Mouse (Mus musculus) left cerebral cortex, adult 11 months (tissue): Measurements from ENCODE around the gene Tpbpb.
A peak's percentile ranks its signal among the peaks of the same experiment; 100 is the strongest.
"Not testable (repeated sequence)": the region's sequence is repeated elsewhere in the genome, so short reads cannot be mapped to it uniquely, and the experiment has no call there.

Experiments
- DNase-seq: peaks from one replicate; pipeline ENCODE4 v3.0.0; 2022; ENCODE audit warnings: low spot score

The Tpbpb gene

DNA sequence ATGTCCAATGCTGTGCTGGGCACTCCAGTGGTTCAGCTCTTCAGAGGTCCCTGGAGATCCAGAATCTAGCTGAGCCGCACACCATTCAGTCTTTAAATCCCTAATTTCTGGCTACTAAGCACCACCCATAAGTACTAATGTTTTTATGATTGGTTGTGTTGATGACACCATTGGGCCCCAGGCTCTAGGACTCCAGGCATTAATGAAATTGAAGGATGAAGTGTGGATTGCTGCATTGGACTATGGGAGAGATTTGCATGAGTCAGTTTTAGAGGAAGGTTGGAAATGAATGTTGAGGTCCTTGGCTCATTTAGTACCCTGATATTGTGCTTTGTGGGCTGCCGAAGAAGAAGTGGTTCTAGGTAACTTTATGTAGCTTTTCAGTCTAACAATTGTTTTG, at the start of gene Tpbpb:
Tpbpb (minus strand) TSS at position 101 of the 400 bp plus-strand sequence.
- not testable (repeated sequence) for DNase-seq

DNA sequence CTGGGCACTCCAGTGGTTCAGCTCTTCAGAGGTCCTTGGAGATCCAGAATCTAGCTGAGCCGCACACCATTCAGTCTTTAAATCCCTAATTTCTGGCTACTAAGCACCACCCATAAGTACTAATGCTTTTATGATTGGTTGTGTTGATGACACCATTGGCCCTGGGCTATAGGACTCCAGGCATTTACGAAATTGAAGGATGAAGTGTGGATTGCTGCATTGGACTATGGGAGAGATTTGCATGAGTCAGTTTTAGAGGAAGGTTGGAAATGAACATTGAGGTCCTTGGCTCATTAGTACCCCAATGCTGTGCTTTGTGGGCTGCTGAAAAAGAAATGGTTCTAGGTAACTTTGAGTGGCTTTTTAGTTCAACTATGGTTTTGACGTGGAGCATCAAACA, 37.2 kb upstream of the Tpbpb start, which contains the start of gene Tpbpa:
Tpbpa (minus strand) TSS at position 101 of the 400 bp plus-strand sequence.
- DNase-seq, result not testable (repeated sequence)

DNA sequence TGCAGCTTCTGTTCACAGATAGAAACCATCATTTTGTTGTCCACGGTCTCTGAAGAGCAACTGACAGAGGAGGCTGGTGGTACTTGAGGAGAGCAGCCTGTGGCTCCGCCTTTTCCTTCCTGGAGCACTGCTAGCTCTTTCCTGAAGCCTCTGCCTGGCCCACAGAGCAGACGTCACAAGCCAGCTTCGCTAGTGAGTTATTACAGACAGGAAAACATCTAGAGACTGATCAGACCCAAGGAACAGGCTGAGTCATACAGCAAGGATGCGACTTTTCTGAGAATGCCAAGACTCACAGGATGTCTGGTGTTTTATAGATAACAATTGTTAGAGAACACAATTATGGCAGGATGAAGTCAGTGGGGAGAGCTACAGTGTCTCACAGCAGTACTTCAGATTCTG, 31.8 kb upstream of the Tpbpb start, which contains the start of the genes Gm49391 and Ctla2a:
Gm49391 (minus strand) TSS at position 72 of the 402 bp plus-strand sequence.
Ctla2a (minus strand) TSS at position 126 of the 402 bp plus-strand sequence.
- DNase-seq, result no peak

DNA sequence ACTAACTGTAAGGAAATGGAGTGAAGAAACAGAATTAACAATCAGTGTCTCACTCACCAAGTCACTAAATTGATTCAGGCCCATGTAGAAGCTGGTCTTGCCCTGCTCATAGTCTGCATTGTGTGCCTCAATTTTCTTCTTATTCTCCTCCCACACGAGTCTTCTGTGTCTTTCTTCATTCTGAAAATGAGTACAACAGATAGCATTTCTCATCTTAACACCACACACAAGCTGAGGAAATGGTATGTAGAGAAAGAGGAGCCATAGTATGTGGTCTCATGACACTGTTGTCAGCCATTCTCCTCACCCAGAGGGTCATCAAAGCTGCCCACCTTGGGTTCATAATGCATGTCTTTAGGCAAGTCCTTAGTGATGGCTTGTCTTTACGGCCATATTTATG, 30.8 kb upstream of the Tpbpb start, which contains the start of gene Gm49393:
Gm49393 (minus strand) TSS at position 101 of the 400 bp plus-strand sequence.
- DNase-seq, result not testable (repeated sequence)

DNA sequence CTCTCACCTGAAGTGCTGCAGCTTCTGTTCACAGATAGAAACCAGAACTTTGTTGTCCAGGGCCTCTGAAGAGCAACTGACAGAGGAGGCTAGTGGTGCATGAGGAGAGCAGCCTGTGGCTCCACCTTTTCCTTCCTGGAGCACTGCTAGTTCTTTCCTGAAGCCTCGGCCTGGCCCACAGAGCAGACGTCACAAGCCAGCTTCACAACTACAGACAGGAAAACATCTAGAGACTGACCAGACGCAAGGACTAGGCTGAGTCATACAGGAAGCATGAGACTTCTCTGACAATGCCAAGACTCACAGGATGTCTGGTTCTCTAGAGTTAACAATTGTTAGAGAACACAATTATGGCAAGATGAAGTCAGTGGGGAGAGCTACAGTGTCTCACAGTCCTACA, 7.4 kb downstream of the Tpbpb start, which contains the start of gene Ctla2b:
Ctla2b (minus strand) TSS at position 120 of the 400 bp plus-strand sequence.
- peak; percentile 4 for DNase-seq

DNA sequence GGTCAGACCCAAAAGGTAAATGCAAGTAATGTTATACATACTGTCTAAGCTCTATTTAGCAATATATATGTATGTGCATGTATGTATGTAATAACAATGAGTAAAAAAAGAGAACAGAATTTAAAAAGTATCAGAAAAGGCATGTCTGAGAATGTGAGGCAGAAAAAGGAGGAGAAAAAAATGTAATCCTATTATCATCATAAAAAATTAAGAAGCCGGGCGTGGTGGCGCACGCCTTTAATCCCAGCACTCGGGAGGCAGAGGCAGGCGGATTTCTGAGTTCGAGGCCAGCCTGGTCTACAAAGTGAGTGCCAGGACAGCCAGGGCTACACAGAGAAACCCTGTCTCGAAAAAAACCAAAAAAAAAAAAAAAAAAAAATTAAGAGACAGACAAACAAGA, 7.9 kb downstream of the Tpbpb start, which contains the start of gene Gm49392:
Gm49392 (minus strand) TSS at position 101 of the 400 bp plus-strand sequence.
- not testable (repeated sequence) for DNase-seq

DNA sequence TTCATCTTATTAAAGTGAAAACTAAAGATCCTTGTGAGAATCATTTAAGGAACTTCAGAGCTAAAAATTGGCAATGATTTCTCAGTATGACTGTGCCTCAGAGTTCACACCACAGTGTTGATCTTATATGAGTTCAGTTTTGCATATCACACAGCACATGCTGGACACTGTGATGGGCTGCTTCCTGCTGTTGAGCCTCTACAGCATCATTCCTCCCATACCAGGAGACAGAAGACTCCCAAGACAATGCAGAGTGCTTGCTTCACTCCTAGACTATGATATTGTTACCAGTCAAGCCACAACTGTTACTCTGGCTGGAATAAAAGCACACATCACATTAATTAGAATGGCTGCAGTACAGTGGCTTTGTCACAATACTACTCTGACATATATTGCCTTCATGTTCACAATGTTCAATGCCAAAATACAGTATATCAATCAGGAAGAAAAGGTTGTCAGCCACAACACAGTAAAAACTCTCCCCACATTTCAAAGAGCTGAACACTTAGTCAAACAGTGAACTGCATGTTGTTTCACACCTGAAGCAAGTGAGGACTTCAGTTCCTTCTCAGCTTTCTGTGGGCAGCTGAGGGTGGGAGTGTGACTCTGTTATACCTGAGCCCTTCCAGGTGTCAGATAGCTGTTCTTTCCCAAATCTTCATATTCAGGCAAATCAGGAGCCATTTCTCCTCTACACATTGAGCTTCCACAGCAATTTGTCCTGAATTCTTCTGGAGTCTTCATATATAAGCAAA, 9.1 kb downstream of the Tpbpb start:
- no peak for DNase-seq

DNA sequence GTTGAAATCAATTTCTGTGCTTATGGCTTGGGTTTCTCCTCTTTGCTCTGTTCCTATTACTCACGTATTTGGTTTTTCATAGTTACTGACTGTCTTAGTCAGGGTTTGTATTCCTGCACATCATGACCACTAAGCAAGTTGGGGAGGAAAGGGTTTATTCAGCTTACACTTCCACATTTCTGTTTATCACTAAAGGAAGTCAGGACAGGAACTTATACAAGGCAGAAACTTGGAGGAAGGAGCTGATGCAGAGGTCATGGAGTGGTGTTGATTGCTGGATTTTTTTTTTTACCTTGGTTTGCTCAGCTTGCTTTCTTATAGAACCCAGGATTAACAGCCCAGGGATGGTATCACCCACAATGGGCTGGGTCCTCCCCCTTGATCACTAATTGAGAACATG, 12.4 kb downstream of the Tpbpb start:
- no peak for DNase-seq

DNA sequence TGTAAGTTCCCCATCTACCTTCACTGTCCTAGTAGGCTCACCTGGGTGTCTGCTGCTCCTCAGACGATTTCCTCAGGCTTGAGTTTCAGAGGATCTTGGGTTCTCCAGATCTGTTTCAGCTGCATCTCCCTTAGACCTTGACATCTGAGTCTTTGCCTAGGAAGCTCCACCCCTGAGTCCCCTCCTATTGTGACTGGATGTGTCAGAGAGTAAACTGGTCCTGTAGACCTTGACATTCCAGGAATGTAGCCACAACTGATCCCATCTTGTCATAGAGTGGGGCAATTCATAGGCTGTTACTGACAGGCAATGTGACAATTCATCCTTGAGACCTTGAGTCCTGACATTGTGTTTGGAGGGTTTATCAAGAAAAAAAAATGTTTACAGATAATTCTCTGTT, 40.4 kb downstream of the Tpbpb start, which contains the start of gene 4930486L24Rik:
4930486L24Rik (minus strand) TSS at position 195 of the 400 bp plus-strand sequence.
- DNase-seq, result no peak
